Mouse (Mus musculus) lung, adult 2 months (tissue): ENCODE results near the gene Gm20388.

Experiments used
- CTCF ChIP-seq: fragments of 200-500 bp; IDR thresholded peaks from 2 replicates; pipeline ENCODE4 v1.5.1; 2011; ENCODE audit warnings: mild to moderate bottlenecking, low read length, control low read depth; ENCODE audit not compliant: insufficient read depth
- POLR2A ChIP-seq: fragments of 200-500 bp; IDR thresholded peaks from 2 replicates; pipeline ENCODE4 v1.6.1; 2011; ENCODE audit warnings: low read depth, mild to moderate bottlenecking, control low read depth, low read length, borderline replicate concordance; ENCODE audit errors: extremely low read depth

GRCm38 (mm10) chr8:123649483-123649882, 3738.8 kb downstream of the Gm20388 start:
- TF ChIP-seq CTCF, result no peak
- TF ChIP-seq POLR2A, result no peak
